ENCODE assay signal across 18 mouse cellular contexts in genomic region chr5:3354307-3354706, GRCm38 (mm10). TPM values are rescaled to one million over a fixed set of nuclear protein-coding genes. Genes with fewer than 3 reads are reported as not detected.
DNase-seq lines count a peak whose midpoint lies in the region; ATAC-seq lines count a peak whose summit lies in the region.
"Had no signal": no experiment of that assay in that cellular context is flagged by ENCODE, and none has a peak within 500 bp of the region (broad histone marks: within the 10 kb centered on the region; RNA-seq: fewer than 3 reads in every experiment).

No protein-coding gene starts in this region.

- no peaks in the 10 kb centered on the region for H3K27me3 ChIP-seq in megakaryocyte, embryonic 14.5 days (replicated peaks)
- no peaks in the 10 kb centered on the region for H3K27me3 ChIP-seq in liver, embryonic 11.5 days (replicated peaks; ENCODE audit: control insufficient read depth, insufficient read depth, low read length)
- no peaks in the 10 kb centered on the region for H3K27me3 ChIP-seq in forebrain, embryonic 13.5 days
- H3K27me3 ChIP-seq: heart, embryonic 13.5 days had no signal

- H3K9me3 ChIP-seq in megakaryocyte, embryonic 14.5 days, result no peaks in the 10 kb centered on the region
- no peaks in the 10 kb centered on the region for H3K9me3 ChIP-seq in liver, embryonic 11.5 days (ENCODE audit: control insufficient read depth, low read length)
- no peaks in the 10 kb centered on the region for H3K9me3 ChIP-seq in forebrain, embryonic 13.5 days (replicated peaks)
- H3K9me3 ChIP-seq: heart, embryonic 13.5 days; limb, embryonic 10.5 days had no signal

- WGBS in liver, embryonic 11.5 days, result 47% methylated on average over 5 of the region's 5 CpGs
- 96% methylated on average over 5 of the region's 5 CpGs for WGBS in forebrain, embryonic 13.5 days

- H3K36me3 ChIP-seq in megakaryocyte, embryonic 14.5 days (replicated peaks; ENCODE audit: low read length), result peaks cover 39% of the 10 kb centered on the region
- H3K36me3 ChIP-seq in liver, embryonic 11.5 days (ENCODE audit: control insufficient read depth, insufficient read depth, low read length), result no peaks in the 10 kb centered on the region
- H3K36me3 ChIP-seq in forebrain, embryonic 13.5 days (ENCODE audit: poor library complexity, severe bottlenecking), result no peaks in the 10 kb centered on the region

- peaks cover 88% of the 10 kb centered on the region for H3K4me1 ChIP-seq in megakaryocyte, embryonic 14.5 days
- peaks cover 7% of the 10 kb centered on the region; the same call in 1 of the 2 replicates for H3K4me1 ChIP-seq in liver, embryonic 11.5 days (replicated peaks; ENCODE audit: control insufficient read depth, insufficient read depth, low read length)
- H3K4me1 ChIP-seq in forebrain, embryonic 13.5 days, result peaks cover 16% of the 10 kb centered on the region
- H3K4me1 ChIP-seq: limb, embryonic 10.5 days had no signal

- ATAC-seq in megakaryocyte, adult 5-6 weeks (ENCODE audit: poor library complexity, severe bottlenecking), result no peak
- ATAC-seq in liver, embryonic 11.5 days (replicated peaks; ENCODE audit: low FRiP score), result peak; percentile 91
- ATAC-seq in megakaryocyte progenitor cell, adult 5-6 weeks (replicated peaks; ENCODE audit: poor library complexity), result peak; percentile 67
- ATAC-seq in forebrain, embryonic 13.5 days, result no peak
- ATAC-seq: forebrain, postnatal 0 days had no signal

- H3K27ac ChIP-seq in liver, embryonic 11.5 days (ENCODE audit: low read depth, low read length), result no peak overlapping the region
- H3K27ac ChIP-seq in forebrain, embryonic 13.5 days, result no peak overlapping the region
- H3K27ac ChIP-seq: heart, embryonic 13.5 days; hindbrain, embryonic 14.5 days; limb, embryonic 10.5 days had no signal

- H3K9ac ChIP-seq in liver, embryonic 11.5 days (ENCODE audit: low read depth, low read length), result 0 out of 2 replicates have a peak overlapping the region, but pooled peaks have one; percentile 18
- no peak overlapping the region for H3K9ac ChIP-seq in forebrain, embryonic 13.5 days
- H3K9ac ChIP-seq: forebrain, postnatal 0 days; heart, embryonic 13.5 days; hindbrain, embryonic 14.5 days had no signal

- H3K4me3 ChIP-seq in megakaryocyte, embryonic 14.5 days (replicated peaks), result peak overlapping the region; percentile 78
- no peak overlapping the region for H3K4me3 ChIP-seq in liver, embryonic 11.5 days (ENCODE audit: low read depth, low read length)
- H3K4me3 ChIP-seq in forebrain, embryonic 13.5 days, result no peak overlapping the region
- H3K4me3 ChIP-seq: heart, embryonic 13.5 days; limb, embryonic 10.5 days had no signal

- peak; percentile 56 for DNase-seq in c-Kit-positive CD71-positive TER-119-positive erythroid progenitor cells, embryonic 14.5 days (ENCODE audit: low spot score)
- DNase-seq in liver, embryonic 11.5 days (ENCODE audit: low spot score), result no peak
- no peak for DNase-seq in thymus, adult 18-20 months
- DNase-seq in cerebellum, adult 9-10 months, result no peak
- DNase-seq: cerebellum, adult 11 months; cerebellum, postnatal 36 days; forebrain, postnatal 0 days; kidney, postnatal 36 days; lung, adult 18-20 months; right cerebral cortex, postnatal 4 days had no signal

- H3K4me2 ChIP-seq in liver, embryonic 11.5 days, result peak overlapping the region; percentile 50
- no peak overlapping the region for H3K4me2 ChIP-seq in forebrain, embryonic 13.5 days
- H3K4me2 ChIP-seq: heart, embryonic 13.5 days; hindbrain, embryonic 14.5 days; midbrain, embryonic 11.5 days had no signal

RNA-seq across cellular contexts. Expression of gene Cdk6, which starts 13.0 kb away (rescaled TPM):
- 6.8 and 9.5 TPM in 2 replicates for polyA plus RNA-seq in megakaryocyte, embryonic 14.5 days (2012; ENCODE audit: insufficient read depth, low replicate concordance)
- total RNA-seq in megakaryocyte, adult 5-6 weeks (2015), result 17.9 TPM in 2 replicates
- total RNA-seq in megakaryocyte, adult 5-6 weeks (2017), result 9.7 and 18.8 TPM in 2 replicates
- polyA plus RNA-seq in liver, embryonic 11.5 days (2014; fragmentation: Nextera tagmentation; extraction: Ambion mirVana), result 49.1 and 51.2 TPM in 2 replicates
- 257 and 285 TPM in 2 replicates for total RNA-seq in megakaryocyte progenitor cell, adult 5-6 weeks (2015)
- total RNA-seq in megakaryocyte progenitor cell, adult 5-6 weeks (2017), result 138 and 227 TPM in 2 replicates
- 30.3 and 34.4 TPM in 2 replicates for polyA plus RNA-seq in forebrain, embryonic 13.5 days (2015; fragmentation: Nextera tagmentation; extraction: Ambion mirVana)

Comparison
In these comparisons a context has a peak if more than half of its experiments do, and no peak if none do; other contexts are left out.
1. ATAC-seq: peak in liver, embryonic 11.5 days (single experiment) and megakaryocyte progenitor cell, adult 5-6 weeks (single experiment); none in megakaryocyte, adult 5-6 weeks (single experiment) and forebrain, embryonic 13.5 days (single experiment).